Mouse (Mus musculus) hindlimb bud, embryonic 11.5 days (tissue): Measurements from ENCODE around the gene Wdr54.

Experiments used
- DNase-seq: peaks from one replicate; pipeline ENCODE4 v3.0.0-alpha.2; 2012; ENCODE audit warnings: low read depth, low spot score; ENCODE audit errors: extremely low spot score

Gene Wdr54

DNA sequence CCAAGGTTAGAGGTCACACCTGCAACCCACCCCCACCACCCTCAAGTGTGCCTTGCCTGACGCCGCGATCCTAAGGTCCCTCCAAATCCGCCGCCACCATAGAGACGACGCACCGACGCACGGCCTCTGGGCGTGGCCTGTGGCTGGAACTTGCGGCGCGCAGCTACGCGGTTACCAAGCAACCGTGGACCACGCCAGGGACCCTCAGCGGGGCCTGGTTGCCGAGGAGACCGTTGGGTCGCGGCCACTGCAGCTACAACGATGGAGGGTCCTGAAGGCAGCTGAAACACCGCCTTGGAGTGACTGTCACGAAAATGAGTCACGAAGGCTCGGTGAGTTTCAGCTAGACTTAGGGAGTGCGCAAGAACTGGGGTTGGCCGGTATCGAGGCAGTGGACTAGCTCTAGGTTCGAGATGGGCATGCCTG is at the start of gene Wdr54, which contains the start of gene 1700003E16Rik:
Gene Wdr54 (minus strand): TSS at position 139 of the 426 bp plus-strand sequence.
Gene 1700003E16Rik (plus strand): TSS at position 146 of the 426 bp plus-strand sequence.
- peak; percentile 67 for DNase-seq

DNA sequence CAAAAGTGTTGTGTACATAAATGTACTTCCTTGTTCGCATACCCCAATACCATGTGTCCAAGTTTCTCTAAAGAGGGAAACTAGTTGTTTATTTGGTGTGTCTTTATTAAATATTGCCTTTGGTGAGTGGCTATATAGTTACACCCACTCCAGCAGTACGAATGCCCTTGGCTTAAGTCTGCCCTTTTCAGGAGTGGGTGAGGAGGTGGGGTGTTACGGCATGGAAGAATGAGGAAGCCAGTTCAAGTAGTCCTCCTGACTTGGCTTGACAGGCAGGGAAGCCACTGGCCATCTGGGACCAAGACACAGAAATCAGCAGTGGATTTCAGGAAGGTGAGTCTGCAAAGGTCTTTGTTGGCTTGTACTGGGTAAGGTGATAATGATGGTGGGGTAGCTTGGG is 49.7 kb upstream of the Wdr54 start:
- DNase-seq, result no peak

DNA sequence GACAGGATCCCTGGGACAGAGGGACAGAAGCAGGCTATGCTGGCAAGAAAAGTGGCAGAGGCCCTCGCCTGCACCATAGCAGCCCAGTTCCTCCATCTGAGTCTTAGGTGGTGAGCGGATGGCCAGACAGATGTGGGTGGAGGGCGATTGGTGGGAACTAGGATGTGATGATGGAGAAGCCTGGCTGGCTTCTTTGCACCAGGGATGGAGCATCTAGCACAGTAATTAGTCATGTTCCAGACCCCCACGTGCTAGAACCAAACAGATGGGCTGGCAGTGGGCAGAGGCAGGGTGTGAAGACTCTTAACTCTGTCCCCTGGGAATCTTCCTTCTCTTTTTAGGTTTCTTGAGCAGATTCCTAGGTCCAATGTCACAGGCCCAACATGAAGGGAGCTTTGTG is 47.1 kb upstream of the Wdr54 start:
- no peak for DNase-seq

DNA sequence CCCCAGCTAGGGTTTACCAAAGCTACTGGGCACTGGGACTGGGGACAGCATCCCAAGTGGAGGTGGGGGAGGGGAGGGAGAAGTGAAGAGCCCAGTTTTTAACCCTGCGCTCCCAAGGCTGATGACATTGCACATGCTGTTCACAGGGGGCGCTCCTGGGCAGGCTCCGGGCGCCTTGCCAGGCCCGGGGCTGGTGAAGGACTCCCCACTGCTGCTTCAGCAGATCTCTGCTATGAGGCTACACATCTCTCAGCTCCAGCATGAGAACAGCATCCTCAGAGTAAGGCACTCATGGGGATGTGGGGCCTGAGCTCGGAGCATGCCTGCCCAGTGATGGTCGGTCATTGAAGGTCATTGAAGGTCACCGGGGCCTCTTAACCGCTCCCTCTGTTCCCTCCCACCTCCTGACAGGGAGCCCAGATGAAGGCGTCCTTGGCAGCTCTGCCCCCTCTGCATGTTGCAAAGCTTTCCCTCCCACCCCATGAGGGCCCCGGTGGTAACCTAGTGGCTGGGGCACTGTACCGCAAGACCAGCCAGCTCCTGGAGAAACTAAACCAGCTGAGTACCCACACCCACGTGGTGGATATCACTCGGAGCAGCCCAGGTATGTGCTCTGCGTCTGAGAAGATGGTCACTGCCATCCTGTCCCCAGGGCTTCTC is 41.3 kb upstream of the Wdr54 start:
- no peak for DNase-seq

DNA sequence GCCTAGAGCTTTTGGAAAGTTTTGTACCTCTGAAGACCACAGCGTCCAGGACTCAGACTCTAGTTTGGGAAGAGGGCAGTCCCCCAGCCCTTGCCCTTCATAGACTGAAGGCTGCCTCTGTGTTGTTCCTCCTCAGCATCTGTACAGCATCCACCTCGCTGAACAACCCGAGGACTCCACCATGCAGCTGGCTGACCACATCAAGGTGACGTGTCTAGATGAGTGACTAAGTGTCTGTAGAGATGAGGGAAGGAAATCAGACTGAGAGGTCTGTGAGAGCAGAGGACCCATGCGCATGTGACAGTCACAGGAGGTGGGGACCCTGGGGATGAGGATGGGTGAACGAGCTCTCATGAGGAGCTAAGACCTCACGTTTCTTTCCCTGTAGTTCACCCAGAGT is 37.4 kb upstream of the Wdr54 start:
- no peak for DNase-seq

DNA sequence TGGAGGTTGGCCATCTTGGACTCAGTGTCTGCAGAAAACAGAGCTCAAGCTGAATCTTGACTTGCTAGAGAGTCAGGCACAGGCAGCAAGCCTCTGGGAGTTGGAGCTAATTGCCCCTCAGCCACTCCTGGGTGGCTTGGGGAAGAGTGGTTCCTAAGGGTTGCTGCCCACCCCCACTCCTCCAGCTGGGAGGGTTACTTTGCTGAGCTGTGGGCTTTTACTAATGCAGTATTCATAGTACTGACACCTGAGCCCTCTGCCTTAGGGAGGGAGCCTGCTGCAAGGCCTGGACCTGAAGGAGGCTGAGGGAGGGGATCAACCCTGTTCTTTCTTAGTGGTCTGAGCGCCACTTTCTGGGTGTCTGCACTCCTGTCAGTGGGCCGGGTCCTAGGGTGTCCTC is 30.7 kb upstream of the Wdr54 start:
- no peak for DNase-seq

DNA sequence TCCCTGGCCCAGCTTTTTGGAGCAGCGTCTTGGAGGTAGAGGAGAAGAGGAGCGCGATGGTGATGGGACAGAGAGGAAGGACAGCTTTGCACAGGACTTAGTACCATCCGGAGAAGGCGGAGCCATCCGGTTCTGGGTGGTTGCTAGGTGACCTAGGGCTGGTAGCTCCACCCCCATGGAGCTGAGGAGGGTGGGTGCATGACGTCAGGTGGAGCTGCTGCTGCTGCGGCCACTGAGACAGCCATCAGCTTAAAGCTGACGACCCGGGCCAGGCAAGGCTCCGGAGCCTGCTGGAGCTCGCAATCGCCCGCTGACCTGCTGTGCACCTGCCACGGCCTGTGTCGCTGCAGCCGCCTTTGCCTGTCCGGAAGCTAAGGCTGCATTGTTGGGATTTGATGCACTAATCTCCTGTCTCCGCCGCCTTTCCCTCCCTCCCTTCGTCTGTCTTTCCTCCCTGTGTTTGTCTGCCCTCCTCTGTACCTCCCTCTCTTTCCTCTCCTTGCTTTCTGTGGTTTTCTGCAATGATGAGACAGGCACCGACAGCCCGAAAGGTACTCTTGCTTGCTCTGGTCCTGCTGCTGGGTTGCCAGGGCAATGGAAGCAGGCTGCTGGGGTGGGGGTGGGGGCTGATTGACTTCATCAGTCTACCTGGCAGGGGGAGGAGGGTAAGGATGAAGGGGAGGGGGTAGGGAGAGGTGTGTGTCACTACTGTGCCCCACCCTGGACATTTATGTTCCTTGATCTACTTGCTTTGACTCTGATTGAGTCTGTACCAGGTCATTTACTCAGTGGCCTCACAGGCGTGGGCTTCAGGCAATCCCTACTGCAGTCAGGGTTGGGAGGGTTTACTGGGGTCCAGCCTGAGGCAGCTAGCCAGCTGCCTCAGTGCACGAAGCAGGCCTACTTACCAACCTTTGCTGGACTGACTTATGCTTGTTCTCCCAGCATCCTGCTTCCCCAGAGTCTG is 30.0 kb upstream of the Wdr54 start:
- DNase-seq, result peak; percentile 42

DNA sequence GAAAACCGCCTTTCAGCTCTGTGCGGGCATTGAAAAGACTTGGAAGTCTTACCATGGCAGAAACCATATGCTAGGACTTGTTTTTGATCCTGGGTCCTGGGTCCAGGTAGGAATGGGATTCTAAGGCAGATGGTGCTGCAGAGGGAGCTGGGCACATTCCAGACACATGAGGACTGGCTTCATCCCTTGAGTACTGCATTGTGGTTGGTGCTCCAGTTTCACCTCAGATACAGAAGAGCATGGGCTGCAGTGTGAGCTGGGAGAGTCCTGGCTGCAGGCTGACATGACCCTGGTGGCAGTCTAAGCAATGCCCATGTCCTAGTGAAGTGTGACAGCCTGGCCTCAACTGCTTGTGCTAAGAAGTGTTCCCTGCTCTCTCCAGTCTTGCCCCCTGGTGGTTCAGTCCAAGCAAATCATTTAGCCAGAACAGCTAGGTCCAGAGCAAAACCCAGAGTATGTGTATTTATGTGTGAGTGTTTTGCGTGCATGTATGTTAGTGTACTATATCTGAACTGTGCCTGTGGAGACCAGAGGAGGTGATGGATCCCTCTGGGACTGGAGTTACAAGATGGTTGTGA is 28.8 kb upstream of the Wdr54 start:
- DNase-seq, result no peak

DNA sequence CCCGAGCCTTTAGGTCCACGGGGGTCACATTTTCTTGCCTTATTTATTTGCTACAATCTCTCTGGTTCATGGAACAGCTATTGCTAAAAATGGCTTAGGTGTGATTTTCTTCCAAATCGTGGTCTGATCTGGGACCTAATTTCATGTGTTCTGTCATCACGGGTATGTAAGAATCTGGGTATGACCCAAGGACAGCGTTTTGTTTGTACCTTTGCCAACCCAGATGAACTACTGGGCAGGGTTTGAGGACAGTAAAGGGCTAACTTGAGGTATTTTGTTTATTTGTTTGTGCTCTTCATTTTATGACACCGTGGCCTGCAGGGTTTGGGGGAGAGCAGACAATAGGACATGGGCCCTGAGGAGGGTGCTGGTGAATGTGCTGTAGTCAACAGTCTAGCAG is 24.4 kb upstream of the Wdr54 start:
- no peak for DNase-seq

DNA sequence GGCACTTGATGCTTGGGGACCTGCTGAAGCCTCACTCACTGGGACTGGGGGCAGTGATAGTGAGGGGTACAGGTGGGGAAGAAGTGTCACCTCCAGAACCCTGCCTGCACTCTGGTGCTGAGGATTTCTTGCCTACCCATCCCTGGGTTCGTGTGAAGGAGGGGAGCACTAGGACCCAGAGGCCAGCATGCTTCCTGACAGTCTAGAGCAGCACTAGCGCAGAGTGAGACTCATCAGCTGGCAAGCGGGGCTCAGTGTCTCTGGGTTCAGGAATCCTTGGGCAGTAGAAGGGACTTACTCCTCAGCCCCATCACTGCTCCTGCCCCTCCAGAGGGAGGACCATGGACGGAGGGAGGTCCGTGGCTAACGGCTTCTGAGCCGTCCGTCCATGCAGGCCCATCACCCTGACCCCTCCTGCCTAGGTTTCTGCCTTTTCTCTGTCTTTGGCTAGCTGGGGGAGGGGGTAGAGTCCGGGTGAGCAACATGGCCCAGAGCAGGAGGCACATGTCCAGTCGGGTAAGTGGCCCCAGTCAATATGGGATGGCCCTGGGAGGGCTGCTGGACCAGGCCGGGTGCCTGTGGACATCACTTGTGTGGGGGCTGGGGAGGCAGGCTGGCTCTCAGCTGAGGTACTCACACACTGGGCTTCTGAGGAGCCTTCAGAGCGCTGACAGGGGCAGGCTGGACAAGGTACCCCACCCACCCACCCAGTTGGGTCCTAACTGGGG is 23.4 kb upstream of the Wdr54 start:
- DNase-seq, result no peak

DNA sequence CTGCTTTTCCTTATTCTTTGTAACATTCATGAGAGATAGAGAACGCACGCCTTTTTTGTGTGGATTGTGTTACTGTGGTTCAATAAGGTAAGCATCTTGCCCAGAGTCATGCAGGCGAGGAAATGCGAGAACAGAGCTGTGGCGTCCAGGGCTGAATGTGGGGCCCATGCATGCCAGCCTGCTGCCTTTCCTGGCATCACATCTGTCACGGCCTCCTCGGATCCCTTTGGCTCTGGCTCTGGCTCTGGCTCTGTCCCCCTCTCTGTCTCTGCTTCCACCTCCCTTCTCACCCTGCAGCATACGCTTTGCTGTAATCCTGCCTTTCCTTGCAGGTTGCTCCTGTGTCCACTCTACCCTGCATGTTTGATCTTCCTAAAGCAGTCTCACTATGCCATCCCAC is 19.8 kb upstream of the Wdr54 start:
- DNase-seq, result no peak

DNA sequence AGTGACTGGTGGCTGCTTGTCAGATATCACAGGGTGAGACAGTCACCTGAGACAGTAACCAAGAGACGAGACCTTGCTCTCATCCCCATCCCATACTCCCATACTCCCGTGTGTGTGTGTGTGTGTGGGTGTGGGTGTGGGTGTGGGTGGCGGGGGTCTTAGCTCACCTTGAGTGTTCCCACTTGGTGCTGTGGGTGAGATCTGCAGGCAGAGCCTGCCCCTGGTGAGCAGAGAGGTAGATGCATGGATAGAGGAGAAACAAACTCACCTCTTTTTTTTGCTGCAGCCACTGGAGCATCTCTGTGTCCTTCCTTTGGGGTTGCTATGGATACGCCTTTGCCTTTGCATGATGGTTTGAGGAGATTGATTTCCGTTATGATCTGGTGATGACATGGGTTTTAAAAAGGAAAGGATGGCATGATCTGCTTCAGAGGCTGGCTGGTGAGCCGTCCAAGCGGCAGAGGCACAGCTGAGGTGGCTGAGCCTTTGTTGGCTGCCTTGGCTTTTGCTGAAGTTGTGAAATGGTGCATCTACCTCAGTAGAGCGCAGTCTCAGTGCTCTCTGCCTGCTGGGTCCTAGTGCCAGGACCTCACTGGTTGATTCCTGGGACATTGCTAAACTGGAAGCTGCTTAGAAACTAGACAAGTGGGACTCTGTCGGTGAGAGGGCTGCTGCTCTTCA is 16.2 kb upstream of the Wdr54 start:
- DNase-seq, result no peak

DNA sequence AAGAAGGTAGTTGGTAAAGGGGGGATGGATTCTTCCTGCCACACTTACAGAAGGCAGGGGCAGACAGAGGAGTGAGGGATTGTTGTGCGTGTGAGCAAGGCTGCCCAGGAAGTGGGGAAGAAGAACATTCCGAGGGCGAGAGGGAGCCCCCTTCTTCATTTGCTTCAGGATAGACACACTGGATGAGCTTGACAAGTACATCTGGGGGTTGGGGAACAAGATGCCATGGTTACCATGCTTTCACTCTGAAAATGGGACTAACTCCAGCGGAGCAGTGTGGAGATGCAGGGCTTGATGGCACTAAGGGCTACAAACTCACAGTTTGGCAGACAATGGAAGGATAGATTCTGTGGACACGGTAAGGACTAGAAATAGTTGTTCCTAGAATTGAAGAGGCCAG is 14.9 kb upstream of the Wdr54 start:
- no peak for DNase-seq

DNA sequence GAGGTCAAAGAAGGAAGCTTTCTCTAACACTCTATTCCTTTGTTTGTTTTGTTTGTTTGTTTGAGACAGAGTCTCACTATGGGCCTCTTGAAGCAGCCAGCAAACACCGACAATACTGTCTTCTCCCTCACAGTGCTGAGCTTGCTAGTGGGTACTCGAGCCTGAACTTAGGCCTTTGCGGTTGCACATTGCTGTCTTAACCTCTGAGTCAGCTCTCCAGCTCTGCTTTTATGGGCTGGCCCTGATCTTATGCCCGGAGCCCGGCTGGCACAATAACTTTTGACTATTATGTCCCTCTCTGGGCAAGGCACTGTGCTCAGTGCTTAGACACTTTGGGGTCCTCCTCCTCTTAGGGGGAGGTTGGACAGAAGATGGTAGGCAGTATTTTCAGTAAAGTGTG is 13.7 kb upstream of the Wdr54 start:
- no peak for DNase-seq

DNA sequence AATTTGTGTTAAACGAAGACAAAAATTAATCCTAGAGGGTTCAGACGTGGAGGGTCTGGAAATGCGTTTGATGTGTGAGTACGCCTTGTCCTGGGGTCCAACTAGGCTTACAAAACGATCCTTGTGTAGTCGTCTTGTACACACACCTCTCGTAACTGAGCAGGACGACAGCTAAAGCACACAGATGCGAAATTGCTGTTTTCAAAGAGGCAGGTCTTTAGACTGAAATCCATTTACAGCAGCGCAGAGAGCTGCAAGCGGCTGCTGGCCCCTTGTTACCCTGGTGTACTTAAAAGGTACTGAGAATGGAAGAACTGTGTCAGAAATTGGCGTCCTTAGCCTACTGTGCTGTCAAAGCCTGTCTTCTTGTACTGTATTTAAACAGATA is 10.0 kb upstream of the Wdr54 start:
- DNase-seq, result no peak

DNA sequence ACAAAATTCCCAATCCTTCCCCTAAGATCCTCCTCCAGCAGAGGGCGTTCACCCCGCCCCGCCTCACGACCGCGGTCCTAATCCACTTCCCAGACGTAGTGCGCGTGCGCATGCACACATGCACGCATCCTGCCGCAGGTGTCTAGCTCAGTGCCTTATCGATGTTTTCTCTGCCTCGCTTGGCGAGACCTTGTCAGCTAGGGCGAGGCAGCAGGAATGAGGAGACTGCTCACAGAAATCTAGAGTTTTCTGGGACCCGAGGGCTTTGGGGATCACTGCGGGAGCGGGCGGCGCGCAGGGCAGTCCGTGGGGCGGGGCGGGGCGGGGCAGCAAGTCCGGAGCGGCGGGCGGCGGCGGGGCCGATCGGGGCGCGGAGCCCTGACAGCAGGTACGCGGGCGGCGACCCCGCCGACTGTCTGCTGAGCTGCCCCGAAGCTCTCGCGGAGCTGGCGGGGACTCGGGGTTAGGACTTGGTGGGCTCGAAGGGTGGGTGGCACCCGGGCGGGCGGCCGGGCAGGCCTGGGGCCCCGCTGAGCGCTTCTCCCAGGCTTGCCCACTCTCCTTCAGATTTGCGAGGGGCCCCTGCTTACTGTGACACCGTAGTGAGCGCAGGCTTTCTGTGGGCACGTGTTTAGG is 9.5 kb upstream of the Wdr54 start, which contains the start of gene Dctn1:
Gene Dctn1 (plus strand): TSS at position 314 of the 636 bp plus-strand sequence.
- DNase-seq, result peak; percentile 82

DNA sequence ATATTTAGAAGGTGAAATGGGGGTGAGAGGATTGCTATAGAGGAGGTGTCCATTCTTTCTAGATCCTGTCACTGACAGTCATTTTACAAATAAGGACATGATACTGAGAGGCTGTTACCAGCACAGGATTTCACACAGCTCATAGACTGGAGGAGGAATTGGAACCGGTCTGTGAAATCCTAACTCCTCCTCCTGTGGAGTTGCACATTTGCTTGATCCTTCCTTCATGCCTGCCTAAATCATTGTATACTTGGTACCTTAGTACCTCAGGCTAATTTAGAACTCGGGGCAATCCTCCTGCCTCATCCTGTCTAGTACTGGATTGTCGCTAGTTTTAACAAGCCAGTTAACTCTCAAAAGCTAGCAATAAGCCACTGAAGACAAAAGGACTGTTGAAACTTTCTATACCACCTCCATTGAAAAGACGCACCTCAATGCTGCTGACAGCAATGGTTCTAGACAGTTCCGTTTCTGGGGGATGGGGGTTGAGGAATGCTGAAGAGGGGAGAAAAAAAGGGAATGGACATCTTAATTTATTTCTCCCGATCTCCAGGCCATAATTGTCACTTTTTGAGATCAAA is 8.9 kb upstream of the Wdr54 start:
- DNase-seq, result no peak

DNA sequence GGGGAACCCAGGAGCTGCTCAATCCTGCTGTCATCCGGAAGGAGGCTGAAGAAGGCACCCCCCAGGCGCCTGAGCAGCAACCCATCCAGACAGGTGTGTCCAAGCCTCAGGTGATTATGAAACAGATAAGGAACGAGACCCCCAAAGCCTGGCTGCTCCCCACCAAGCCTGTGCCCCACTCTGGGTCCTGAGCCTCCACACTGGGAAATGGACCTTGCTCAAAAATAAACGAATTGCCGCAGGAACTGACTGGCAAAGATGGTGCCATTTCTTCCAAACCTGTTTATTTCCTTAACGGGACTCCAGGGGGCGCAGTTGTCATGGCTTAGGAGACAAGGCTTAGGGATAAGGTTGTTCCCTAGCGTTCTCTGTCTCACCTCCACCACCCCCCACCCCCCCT is 6.5 kb upstream of the Wdr54 start:
- peak; percentile 39 for DNase-seq

DNA sequence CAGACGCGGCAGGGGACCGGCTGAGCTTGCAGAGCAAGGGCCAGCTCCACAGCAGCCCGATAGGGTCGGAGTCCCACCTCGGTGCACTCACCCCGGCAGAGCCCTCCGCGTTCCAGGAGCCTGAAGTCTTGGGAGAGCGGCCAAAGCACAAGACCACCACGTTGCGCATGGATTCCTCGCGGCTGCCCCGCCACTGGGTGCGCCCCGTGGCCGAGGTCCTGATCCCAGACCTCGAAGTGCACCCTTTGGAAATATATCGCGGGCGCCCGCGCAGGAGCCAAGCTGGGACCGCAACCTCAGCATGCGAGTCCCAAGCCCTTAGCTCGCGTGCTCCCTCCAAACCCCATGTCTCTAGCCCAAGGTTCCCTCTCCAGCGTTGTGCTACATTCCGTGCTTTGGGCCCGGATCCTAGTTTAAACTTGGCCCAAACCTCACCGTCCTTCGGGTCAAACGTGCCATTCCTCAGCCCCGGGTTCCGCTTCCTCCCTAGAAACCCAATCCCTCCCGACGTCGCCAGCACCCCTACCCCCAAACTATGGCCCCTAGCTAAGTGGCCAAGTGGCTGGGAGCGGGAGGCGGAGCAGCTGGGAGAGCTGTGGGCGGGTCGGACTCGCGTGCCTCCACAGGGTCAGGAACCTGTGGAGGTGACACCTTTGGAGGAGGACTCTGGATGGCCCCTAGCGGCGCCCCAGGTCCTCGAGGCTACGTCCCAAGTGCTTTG is 5.9 kb upstream of the Wdr54 start:
- DNase-seq, result no peak
